In genomic region chr16:61041140-61041586, GRCm38 (mm10) we compare ENCODE assay signal across 8 mouse cellular contexts.
DNase-seq lines count a peak whose midpoint lies in the region; ATAC-seq lines count a peak whose summit lies in the region.
"Had no signal": no experiment of that assay in that cellular context is flagged by ENCODE, and none has a peak within 500 bp of the region (broad histone marks: within the 10 kb centered on the region; RNA-seq: fewer than 3 reads in every experiment).

No protein-coding gene starts in this region.

- no peak overlapping the region for H3K4me3 ChIP-seq in hindbrain, embryonic 13.5 days

- DNase-seq in heart, postnatal 10 days: peak; percentile 5 to 7
- no peak for DNase-seq in heart, adult 8-10 months (ENCODE audit: low spot score)
- peak; percentile 19 to 20 for DNase-seq in right cerebral cortex, postnatal 10 days (ENCODE audit: low spot score in 2 of 2)
- DNase-seq in right cerebral cortex, adult 2 months (ENCODE audit: low spot score in 2 of 2): no peak
- DNase-seq in T-cell, adult 2 months (ENCODE audit: low spot score): no peak
- DNase-seq: right cerebral cortex, postnatal 25 days had no signal

- no peaks in the 10 kb centered on the region for H3K36me3 ChIP-seq in hindbrain, embryonic 13.5 days

- H3K9ac ChIP-seq in hindbrain, embryonic 13.5 days: no peak overlapping the region

- H3K27ac ChIP-seq in hindbrain, embryonic 13.5 days: no peak overlapping the region

- no peaks in the 10 kb centered on the region for H3K9me3 ChIP-seq in hindbrain, embryonic 13.5 days

- H3K27me3 ChIP-seq in hindbrain, embryonic 13.5 days: no peaks in the 10 kb centered on the region

- intact Hi-C loops in heart, postnatal 10 days (cut with DNase I): no loop called here

- WGBS in hindbrain, embryonic 13.5 days: 59% methylated on average over 7 of the region's 7 CpGs

- H3K4me2 ChIP-seq in hindbrain, embryonic 13.5 days: no peak overlapping the region

- ATAC-seq in hindbrain, embryonic 13.5 days (ENCODE audit: low FRiP score): peak; percentile 65
- no peak for ATAC-seq in CD4-positive, CD25-positive, alpha-beta regulatory T cell, adult 4 months

- no peaks in the 10 kb centered on the region for H3K4me1 ChIP-seq in hindbrain, embryonic 13.5 days (replicated peaks)

Comparison
In these comparisons a context has a peak if more than half of its experiments do, and no peak if none do; other contexts are left out.
1. DNase-seq: peak in heart, postnatal 10 days (2 of 2) and right cerebral cortex, postnatal 10 days (2 of 2); none in heart, adult 8-10 months (single experiment), right cerebral cortex, adult 2 months (0 of 2) and T-cell, adult 2 months (single experiment).